Comparison of ENCODE assay signal across 7 mouse cellular contexts in the genomic region with DNA sequence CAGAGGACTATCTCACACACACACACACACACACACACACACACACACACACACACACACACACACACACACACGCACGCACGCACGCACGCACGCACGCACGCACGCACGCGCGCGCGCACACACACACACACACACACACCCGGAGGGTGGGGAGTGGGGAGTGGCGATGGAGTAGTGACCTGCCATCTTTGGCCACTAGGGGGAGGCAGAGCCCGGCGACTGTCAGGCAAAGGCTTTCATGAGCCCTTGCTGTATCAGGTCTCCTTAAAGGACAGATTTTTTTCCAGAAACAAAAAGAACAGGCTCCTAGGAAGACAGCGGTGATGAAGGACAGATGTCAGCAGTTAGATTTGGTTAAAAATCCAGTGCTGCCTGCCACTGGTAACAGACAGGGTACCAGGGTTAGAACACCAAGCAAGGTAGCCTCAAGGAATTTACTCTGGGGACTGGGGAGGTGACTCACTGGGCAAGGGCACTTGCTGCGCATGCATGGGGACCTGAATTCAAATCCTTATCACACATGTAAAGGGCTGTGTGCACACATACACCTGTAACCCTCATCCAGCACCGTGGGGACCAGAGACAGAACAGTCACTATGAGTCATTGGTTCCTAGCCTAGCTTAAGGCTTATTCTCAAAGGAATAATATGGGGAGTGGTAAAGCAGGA. TPM values are rescaled to one million over a fixed set of nuclear protein-coding genes. Genes with fewer than 3 reads are reported as not detected.
DNase-seq lines count a peak whose midpoint lies in the region; ATAC-seq lines count a peak whose summit lies in the region.

No protein-coding gene starts in this region.

- peak; percentile 91 for DNase-seq in adrenal gland, postnatal 10 days
- DNase-seq in embryo, embryonic 10.5 days (ENCODE audit: low spot score), result peak; percentile 81
- DNase-seq in gastrocnemius, postnatal 25 days, result peak; percentile 62
- DNase-seq in kidney, adult 9 months, result peak; percentile 62
- DNase-seq in spleen, postnatal 14 days (ENCODE audit: low spot score in 2 of 2), result peak; percentile 21 to 51

- no peaks in the 10 kb centered on the region for H3K4me1 ChIP-seq in limb, embryonic 13.5 days
- H3K4me1 ChIP-seq in midbrain, embryonic 16.5 days (ENCODE audit: control insufficient read depth, insufficient read depth, low read length), result no peaks in the 10 kb centered on the region

- H3K4me2 ChIP-seq in limb, embryonic 13.5 days (replicated peaks), result no peak overlapping the region
- no peak overlapping the region for H3K4me2 ChIP-seq in midbrain, embryonic 16.5 days (ENCODE audit: low read length)

- ATAC-seq in limb, embryonic 13.5 days (ENCODE audit: low FRiP score, low read depth), result peak; percentile 73; the same call in 1 of the 2 replicates
- peak; percentile 73 for ATAC-seq in midbrain, embryonic 16.5 days

- no peak overlapping the region for H3K9ac ChIP-seq in limb, embryonic 13.5 days
- H3K9ac ChIP-seq in midbrain, embryonic 16.5 days (ENCODE audit: low read depth, low read length), result no peak overlapping the region

- no peak overlapping the region for H3K27ac ChIP-seq in limb, embryonic 13.5 days
- H3K27ac ChIP-seq in midbrain, embryonic 16.5 days (ENCODE audit: low read length), result peak overlapping the region; percentile 23; the same call in 1 of the 2 replicates

- H3K9me3 ChIP-seq in limb, embryonic 13.5 days, result peaks cover 2% of the 10 kb centered on the region; the same call in 1 of the 2 replicates
- H3K9me3 ChIP-seq in midbrain, embryonic 16.5 days (replicated peaks; ENCODE audit: control insufficient read depth, low read length, poor library complexity, severe bottlenecking), result no peaks in the 10 kb centered on the region

- no peaks in the 10 kb centered on the region for H3K27me3 ChIP-seq in limb, embryonic 13.5 days
- H3K27me3 ChIP-seq in midbrain, embryonic 16.5 days (ENCODE audit: control insufficient read depth, insufficient read depth, low read depth, low read length), result no peaks in the 10 kb centered on the region

- H3K4me3 ChIP-seq in limb, embryonic 13.5 days, result no peak overlapping the region
- no peak overlapping the region for H3K4me3 ChIP-seq in midbrain, embryonic 16.5 days (ENCODE audit: low read depth, low read length)

- H3K36me3 ChIP-seq in limb, embryonic 13.5 days, result no peaks in the 10 kb centered on the region
- no peaks in the 10 kb centered on the region for H3K36me3 ChIP-seq in midbrain, embryonic 16.5 days (ENCODE audit: control insufficient read depth, insufficient read depth, low read length)

- WGBS in limb, embryonic 13.5 days, result 19% methylated on average over 19 of the region's 21 CpGs
- WGBS in midbrain, embryonic 16.5 days, result 25% methylated on average over 19 of the region's 21 CpGs

RNA-seq across cellular contexts. Expression of gene Radil, which starts 6.6 kb away (rescaled TPM):
- 10 to 100 TPM in 1 of 2 experiments, 1 to 10 TPM in 1; 8.0 to 10.7 TPM for total RNA-seq in adrenal gland, postnatal 10 days (2021)
- 1 to 10 TPM; 1.9 to 3.4 TPM for total RNA-seq in gastrocnemius, postnatal 25 days (2021)
- polyA plus RNA-seq in limb, embryonic 13.5 days (2015; fragmentation: Nextera tagmentation; extraction: Ambion mirVana), result 4.3 and 4.8 TPM in 2 replicates
- 24.0 and 26.2 TPM in 2 replicates for polyA plus RNA-seq in midbrain, embryonic 16.5 days (2015; fragmentation: Nextera tagmentation; extraction: Ambion mirVana)

RNA-seq across cellular contexts. Expression of gene Papolb, which starts 27.7 kb away (rescaled TPM):
- total RNA-seq in adrenal gland, postnatal 10 days (2021), result under 1 TPM; 0.21 to 0.27 TPM
- under 1 TPM; 0.08 to 0.19 TPM for total RNA-seq in gastrocnemius, postnatal 25 days (2021)
- 0.15 TPM in 1 of 2 replicates, not detected in the other for polyA plus RNA-seq in limb, embryonic 13.5 days (2015; fragmentation: Nextera tagmentation; extraction: Ambion mirVana)
- 0.14 and 0.20 TPM in 2 replicates for polyA plus RNA-seq in midbrain, embryonic 16.5 days (2015; fragmentation: Nextera tagmentation; extraction: Ambion mirVana)

RNA-seq across cellular contexts. Expression of gene Mmd2, which starts 51.1 kb away (rescaled TPM):
- total RNA-seq in adrenal gland, postnatal 10 days (2021), result 10 to 100 TPM; 46.5 to 54.0 TPM
- total RNA-seq in gastrocnemius, postnatal 25 days (2021), result not detected
- polyA plus RNA-seq in limb, embryonic 13.5 days (2015; fragmentation: Nextera tagmentation; extraction: Ambion mirVana), result 2.1 and 2.2 TPM in 2 replicates
- polyA plus RNA-seq in midbrain, embryonic 16.5 days (2015; fragmentation: Nextera tagmentation; extraction: Ambion mirVana), result 52.2 and 74.2 TPM in 2 replicates

Comparison
In these comparisons a context has a peak if more than half of its experiments do, and no peak if none do; other contexts are left out.
1. DNase-seq: peak in every context shown above with its lines; median percentile 91 in adrenal gland, postnatal 10 days; 81 in embryo, embryonic 10.5 days; 62 in gastrocnemius, postnatal 25 days; 62 in kidney, adult 9 months; 36 in spleen, postnatal 14 days.
2. RNA of gene Mmd2, which starts 51.1 kb away (total RNA-seq): 46.5 to 54.0 TPM in adrenal gland, postnatal 10 days; not detected in gastrocnemius, postnatal 25 days; every median in the first group is over 10 times any median in the second.